Mouse (Mus musculus) hindbrain, embryonic 14.5 days (tissue): ENCODE data around the gene Egln1. TPM values are rescaled to one million over a fixed set of nuclear protein-coding genes. Genes with fewer than 3 reads are reported as not detected.

ENCODE experiments used
- ATAC-seq: fragments of 200-750 bp; cut with Nextera tagmentation; 2 replicates; pipeline ENCODE4 v1.8.0; 2017; ENCODE audit warnings: moderate number of reproducible peaks, mild to moderate bottlenecking, moderate TSS enrichment, moderate library complexity; ENCODE audit not compliant: low FRiP score
- DNase-seq: peaks from one replicate; pipeline ENCODE4 v3.0.0-alpha.2; 2015; ENCODE audit warnings: low spot score
- H3K27ac ChIP-seq: fragments of 300-500 bp; sonication (generic); 2 replicates; pipeline ENCODE4 v1.5.1; 2014; ENCODE audit warnings: mild to moderate bottlenecking, moderate library complexity
- H3K27me3 ChIP-seq: fragments of 300-500 bp; sonication (generic); 2 replicates; pipeline ENCODE4 v1.6.1; 2014; ENCODE audit warnings: mild to moderate bottlenecking, low read length, mixed read lengths; ENCODE audit not compliant: control insufficient read depth, insufficient read depth
- H3K36me3 ChIP-seq: fragments of 300-500 bp; sonication (generic); replicated peaks from 2 replicates; pipeline ENCODE4 v1.6.1; 2014; ENCODE audit not compliant: control insufficient read depth, insufficient read depth
- H3K4me1 ChIP-seq: fragments of 300-500 bp; sonication (generic); replicated peaks from 2 replicates; pipeline ENCODE4 v1.6.1; 2014; ENCODE audit warnings: antibody characterized with exemption, low read length, mixed read lengths; ENCODE audit not compliant: control insufficient read depth, insufficient read depth
- H3K4me2 ChIP-seq: fragments of 300-500 bp; sonication (generic); replicated peaks from 2 replicates; pipeline ENCODE4 v1.6.1; 2014; ENCODE audit warnings: mild to moderate bottlenecking, moderate library complexity
- H3K4me3 ChIP-seq: fragments of 300-500 bp; sonication (generic); replicated peaks from 2 replicates; pipeline ENCODE4 v1.5.1; 2014; ENCODE audit warnings: mild to moderate bottlenecking, low read length
- H3K9ac ChIP-seq: fragments of 300-500 bp; sonication (generic); 2 replicates; pipeline ENCODE4 v1.6.1; 2014
- H3K9me3 ChIP-seq: fragments of 300-500 bp; sonication (generic); 2 replicates; pipeline ENCODE4 v1.6.1; 2016; ENCODE audit warnings: low read length; ENCODE audit not compliant: control insufficient read depth
- WGBS: fragments of 180-500 bp; shearing (Covaris S2); extraction: QIAGEN DNeasy Blood & Tissue Kit; methylation state at CpG from one replicate; pipeline ENCODE4 v1.1.7; 2014; 5-methylcytosine and 5-hydroxymethylcytosine counted together
- polyA plus RNA-seq: library from polyadenylated mRNA; unstranded; fragments of >200 nt; fragmentation: Nextera tagmentation; extraction: Ambion mirVana; gene quantifications from 2 replicates; pipeline ENCODE4 v1.2.1, GENCODE M21; 2014

The Egln1 gene
- polyA plus RNA-seq, 1 experiment from 2014 or later = 22.9 TPM

GRCm38 (mm10) chr8:124897386-124898250 lies 51.5 kb downstream of the Egln1 start, which contains the start of the genes Exoc8 and Sprtn:
Gene Exoc8, minus strand, starts transcription at chr8:124897705.
Gene Sprtn, plus strand, starts transcription at chr8:124897886.
- DNase-seq = peak; percentile 100
- H3K36me3 ChIP-seq = peaks cover 57% of the 10 kb centered on the region
- H3K27ac ChIP-seq = peak within 1 kb of the TSS; percentile 80
- peak; percentile 88 for ATAC-seq
- H3K4me2 ChIP-seq = peak within 1 kb of the TSS; percentile 93
- WGBS = under 1% methylated on average over 107 of the region's 114 CpGs
- H3K27me3 ChIP-seq = no peaks in the 10 kb centered on the region
- peak within 1 kb of the TSS; percentile 86 for H3K9ac ChIP-seq
- H3K4me1 ChIP-seq = peaks cover 19% of the 10 kb centered on the region
- no peaks in the 10 kb centered on the region for H3K9me3 ChIP-seq
- H3K4me3 ChIP-seq = peak within 1 kb of the TSS; percentile 97

- Histone ChIP-seq H3K9ac (peak overlapping the region; percentile 86), H3K9me3 (no peaks in the 10 kb centered on the region), H3K4me3 (peak overlapping the region; percentile 97), H3K36me3 (peaks cover 57% of the 10 kb centered on the region), H3K27me3 (no peaks in the 10 kb centered on the region), H3K4me1 (peaks cover 19% of the 10 kb centered on the region), H3K4me2 (peak overlapping the region; percentile 93), H3K27ac (peak overlapping the region; percentile 74)
- 2% methylated on average over 59 of the region's 60 CpGs for WGBS
- ATAC-seq (peak; percentile 14; the same call in 1 of the 2 replicates), DNase-seq (peak; percentile 57)
Observed at GRCm38 (mm10) chr8:124896632-124897385, 52.3 kb downstream of the Egln1 start.

- no peak for ATAC-seq
- no peak for DNase-seq
- peak overlapping the region; percentile 74; the same call in 1 of the 2 replicates for H3K27ac ChIP-seq
- peaks cover 59% of the 10 kb centered on the region for H3K36me3 ChIP-seq
- H3K9ac ChIP-seq = peak overlapping the region; percentile 86
- no peaks in the 10 kb centered on the region for H3K27me3 ChIP-seq
- peak overlapping the region; percentile 93 for H3K4me2 ChIP-seq
- 90% methylated on average over 26 of the region's 26 CpGs for WGBS
- peak overlapping the region; percentile 97 for H3K4me3 ChIP-seq
- no peaks in the 10 kb centered on the region for H3K9me3 ChIP-seq
- H3K4me1 ChIP-seq = peaks cover 19% of the 10 kb centered on the region
Observed at GRCm38 (mm10) chr8:124896010-124896631, 53.0 kb downstream of the Egln1 start.

GRCm38 (mm10) chr8:124892596-124892995 lies 56.5 kb downstream of the Egln1 start:
- H3K4me2 ChIP-seq = no peak overlapping the region
- H3K27ac ChIP-seq = no peak overlapping the region
- H3K4me1 ChIP-seq = peaks cover 9% of the 10 kb centered on the region
- no peak for DNase-seq
- no peaks in the 10 kb centered on the region for H3K9me3 ChIP-seq
- WGBS = 80% methylated on average over 3 of the region's 3 CpGs
- H3K36me3 ChIP-seq = peaks cover 73% of the 10 kb centered on the region
- no peak for ATAC-seq
- H3K27me3 ChIP-seq = no peaks in the 10 kb centered on the region
- no peak overlapping the region for H3K4me3 ChIP-seq
- H3K9ac ChIP-seq = no peak overlapping the region

GRCm38 (mm10) chr8:124888385-124888784 lies 60.7 kb downstream of the Egln1 start:
- WGBS = 94% methylated on average over 5 of the region's 5 CpGs
- Histone ChIP-seq H3K4me1 (no peaks in the 10 kb centered on the region; the same call in 1 of the 2 replicates), H3K9ac (no peak overlapping the region), H3K9me3 (no peaks in the 10 kb centered on the region), H3K36me3 (peaks cover 94% of the 10 kb centered on the region), H3K4me3 (no peak overlapping the region), H3K27ac (no peak overlapping the region), H3K4me2 (no peak overlapping the region), H3K27me3 (no peaks in the 10 kb centered on the region)
- no peak for DNase-seq
- no peak for ATAC-seq

GRCm38 (mm10) chr8:124878946-124879526 lies 70.1 kb downstream of the Egln1 start:
- no peak overlapping the region for H3K4me2 ChIP-seq
- H3K4me3 ChIP-seq = no peak overlapping the region
- H3K9me3 ChIP-seq = no peaks in the 10 kb centered on the region
- no peak for ATAC-seq
- H3K27me3 ChIP-seq = no peaks in the 10 kb centered on the region
- no peak overlapping the region for H3K27ac ChIP-seq
- 92% methylated on average over 10 of the region's 10 CpGs for WGBS
- peaks cover 94% of the 10 kb centered on the region for H3K36me3 ChIP-seq
- no peak for DNase-seq
- no peak overlapping the region for H3K9ac ChIP-seq
- H3K4me1 ChIP-seq = no peaks in the 10 kb centered on the region

GRCm38 (mm10) chr8:124878141-124878540 lies 71.0 kb downstream of the Egln1 start:
- no peaks in the 10 kb centered on the region for H3K9me3 ChIP-seq
- H3K27me3 ChIP-seq = no peaks in the 10 kb centered on the region
- DNase-seq (no peak), ATAC-seq (no peak)
- H3K4me2 ChIP-seq = no peak overlapping the region
- peaks cover 94% of the 10 kb centered on the region for H3K36me3 ChIP-seq
- H3K9ac ChIP-seq = no peak overlapping the region
- WGBS = 92% methylated on average over 5 of the region's 5 CpGs
- no peaks in the 10 kb centered on the region for H3K4me1 ChIP-seq
- H3K4me3 ChIP-seq = no peak overlapping the region
- no peak overlapping the region for H3K27ac ChIP-seq

- Histone ChIP-seq H3K27ac (no peak overlapping the region), H3K9me3 (no peaks in the 10 kb centered on the region), H3K27me3 (no peaks in the 10 kb centered on the region), H3K36me3 (peaks cover 71% of the 10 kb centered on the region), H3K9ac (no peak overlapping the region), H3K4me3 (no peak overlapping the region), H3K4me2 (no peak overlapping the region), H3K4me1 (no peaks in the 10 kb centered on the region)
- WGBS = 97% methylated on average over 5 of the region's 5 CpGs
- no peak for DNase-seq
- ATAC-seq = no peak
Observed at GRCm38 (mm10) chr8:124872690-124873089, 76.4 kb downstream of the Egln1 start.
